Mouse (Mus musculus): ENCODE data around the gene Plcl1.

- no peak for TF ChIP-seq CTCF (IDR thresholded peaks at IDR 0.05; ENCODE audit: insufficient read depth, low read depth, low read length)
- TF ChIP-seq POLR2A (IDR thresholded peaks at IDR 0.05; ENCODE audit: insufficient read depth, low read depth, low read length): no peak
Observed at GRCm38 (mm10) chr1:55430587-55430986, 24.9 kb downstream of the Plcl1 start.
